Mouse (Mus musculus) heart, embryonic 13.5 days (tissue): Measurements from ENCODE around the gene Cckar. TPM values are rescaled to one million over a fixed set of nuclear protein-coding genes. Genes with fewer than 3 reads are reported as not detected.

Source experiments
- polyA plus RNA-seq: library from polyadenylated mRNA; unstranded; fragments of >200 nt; fragmentation: Nextera tagmentation; extraction: Ambion mirVana; gene quantifications from 2 replicates; pipeline ENCODE4 v1.2.1, GENCODE M21; 2015

The Cckar gene
- polyA plus RNA-seq, 1 experiment from 2014 or later: 3.3 TPM

Other genes starting within 250 kb of the Cckar start
- 17.8 and 19.1 TPM in 2 replicates for gene Rbpj, start 241.6 kb downstream of the Cckar start, polyA plus RNA-seq
- 28.5 and 28.7 TPM in 2 replicates for gene Tbc1d19, start 101.9 kb upstream of the Cckar start, polyA plus RNA-seq